Mouse (Mus musculus) erythroblast, embryonic 14.5 days (primary cell): ENCODE data around the gene Coro1b.

Experiments
- GATA1 ChIP-seq: IDR thresholded peaks from 2 replicates; pipeline ENCODE4 v1.6.1; 2012; ENCODE audit warnings: low read length, inconsistent platforms, mixed read lengths
- TAL1 ChIP-seq: IDR thresholded peaks from 3 replicates; pipeline ENCODE4 v1.6.1; 2012; ENCODE audit warnings: low read length, inconsistent platforms, mixed read lengths

DNA sequence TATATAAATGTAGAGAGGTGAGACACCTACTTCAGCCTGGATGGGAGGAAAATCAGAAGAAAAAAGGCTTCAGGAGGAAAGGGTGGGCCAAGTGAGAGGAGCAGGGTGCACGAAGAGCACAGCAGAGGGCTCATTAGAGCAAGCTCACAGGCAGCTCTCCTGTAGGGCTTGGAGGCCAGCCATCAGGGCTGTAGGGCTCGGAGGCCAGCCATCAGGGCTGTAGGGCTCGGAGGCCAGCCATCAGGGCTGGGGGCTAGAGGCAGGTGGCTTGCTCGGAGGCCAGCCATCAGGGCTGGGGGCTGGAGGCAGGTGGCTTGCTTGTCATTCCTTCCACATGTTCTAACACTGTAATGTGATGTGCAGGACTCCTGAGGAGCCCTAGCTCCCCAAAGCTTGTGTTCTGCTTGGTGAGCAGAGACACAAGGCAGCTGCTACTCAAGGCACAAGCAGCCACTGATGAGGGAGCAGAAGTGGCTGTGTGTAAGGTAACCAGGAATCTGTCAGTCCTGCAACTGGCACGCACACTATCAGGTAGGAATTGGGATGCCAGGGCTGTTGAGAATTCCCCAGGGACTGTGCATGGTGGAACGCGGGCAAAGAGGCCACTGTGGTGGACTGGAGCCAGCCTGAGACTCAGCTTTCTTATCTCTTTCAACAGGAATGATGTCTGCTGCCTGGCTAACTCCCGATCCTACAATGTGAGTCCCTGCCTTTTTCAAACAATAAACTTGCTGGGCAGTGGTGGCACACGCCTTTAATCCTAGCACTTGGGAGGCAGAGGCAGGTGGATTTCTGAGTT, 18.5 kb downstream of the Coro1b start:
- no peak for TF ChIP-seq GATA1
- no peak for TF ChIP-seq TAL1
